Mouse (Mus musculus) hindbrain, embryonic 12.5 days (tissue): ENCODE measurements at regions not wholly inside any gene's neighbourhood (a gene's known extent, or its start where the extent isn't known, plus 50 kb on each side); places are given as distances from the start of the nearest gene placed in this dataset. TPM values are rescaled to one million over a fixed set of nuclear protein-coding genes. Genes with fewer than 3 reads are reported as not detected.

Source experiments
- ATAC-seq: fragments of 200-750 bp; cut with Nextera tagmentation; 2 replicates; pipeline ENCODE4 v1.8.0; 2017; ENCODE audit warnings: moderate TSS enrichment; ENCODE audit not compliant: low FRiP score
- H3K27ac ChIP-seq: fragments of 300-500 bp; sonication (generic); 2 replicates; pipeline ENCODE4 v1.5.1; 2016; ENCODE audit warnings: mild to moderate bottlenecking
- H3K27me3 ChIP-seq: fragments of 300-500 bp; sonication (generic); 2 replicates; pipeline ENCODE4 v1.6.1; 2016; ENCODE audit warnings: mild to moderate bottlenecking
- H3K36me3 ChIP-seq: fragments of 300-500 bp; sonication (generic); 2 replicates; pipeline ENCODE4 v1.6.1; 2016; ENCODE audit warnings: mild to moderate bottlenecking
- H3K4me1 ChIP-seq: fragments of 300-500 bp; sonication (generic); 2 replicates; pipeline ENCODE4 v1.6.1; 2016
- H3K4me2 ChIP-seq: fragments of 300-500 bp; sonication (generic); replicated peaks from 2 replicates; pipeline ENCODE4 v1.6.1; 2016; ENCODE audit warnings: mild to moderate bottlenecking
- H3K4me3 ChIP-seq: fragments of 300-500 bp; sonication (generic); 2 replicates; pipeline ENCODE4 v1.5.1; 2016; ENCODE audit warnings: mild to moderate bottlenecking
- H3K9ac ChIP-seq: fragments of 300-500 bp; sonication (generic); 2 replicates; pipeline ENCODE4 v1.6.1; 2016; ENCODE audit warnings: mild to moderate bottlenecking, moderate library complexity
- H3K9me3 ChIP-seq: fragments of 300-500 bp; sonication (generic); replicated peaks from 2 replicates; pipeline ENCODE4 v1.6.1; 2016; ENCODE audit warnings: mild to moderate bottlenecking
- WGBS: fragments of 180-500 bp; shearing (Covaris S2); methylation state at CpG from one replicate; pipeline ENCODE4 v1.1.7; 2016; 5-methylcytosine and 5-hydroxymethylcytosine counted together
- microRNA-seq: library from miRNA; unstranded; fragments of <30 nt; microRNA quantifications from one replicate; pipeline ENCODE4, GENCODE M21; 2017

DNA sequence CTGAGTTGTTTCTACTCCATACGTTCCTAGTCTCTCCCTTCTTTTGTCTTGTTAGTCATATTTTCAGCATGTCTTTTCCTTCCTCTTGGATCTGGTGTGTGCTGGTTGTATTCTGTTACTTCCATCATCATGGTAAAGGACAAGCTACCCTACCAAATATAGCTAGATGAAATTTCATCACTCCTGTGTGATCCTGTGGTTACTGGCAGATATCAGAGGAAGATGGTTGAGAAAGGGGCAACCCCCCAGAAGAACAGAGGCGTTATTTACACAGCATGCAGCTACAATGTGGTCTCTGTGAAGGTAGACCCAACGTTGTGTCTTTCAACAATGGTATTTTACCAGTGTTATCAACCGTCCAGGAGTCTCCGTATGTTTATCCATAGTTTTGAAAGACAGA is 52.8 kb upstream of the Adgrl4 start:
- H3K9me3 ChIP-seq, result no peaks in the 10 kb centered on the region
- H3K36me3 ChIP-seq, result no peaks in the 10 kb centered on the region
- no peaks in the 10 kb centered on the region for H3K4me1 ChIP-seq
- no peak overlapping the region for H3K27ac ChIP-seq
- ATAC-seq, result no peak
- no peaks in the 10 kb centered on the region for H3K27me3 ChIP-seq
- WGBS, result 84% methylated on average over 5 of the region's 5 CpGs
- H3K4me3 ChIP-seq, result no peak overlapping the region
- no peak overlapping the region for H3K4me2 ChIP-seq
- H3K9ac ChIP-seq, result no peak overlapping the region

DNA sequence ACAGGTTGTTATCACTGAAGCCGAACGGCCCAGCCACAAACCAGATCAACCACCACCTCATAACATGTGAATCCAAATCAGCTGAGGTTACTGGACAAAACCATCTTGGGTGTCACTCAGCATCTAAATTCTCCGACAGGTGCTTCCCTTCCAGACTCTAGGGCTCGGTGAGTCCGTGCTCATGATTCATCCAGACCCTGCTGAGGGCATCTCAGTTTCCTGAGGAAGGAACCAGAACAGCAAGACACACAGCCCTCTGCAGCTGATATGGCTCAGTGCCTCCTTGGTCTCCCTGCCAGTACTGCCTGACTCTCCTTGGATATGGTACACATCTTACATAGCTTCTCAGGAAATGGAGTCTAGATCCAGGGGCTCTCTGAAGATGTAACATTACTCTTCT is 51.6 kb upstream of the Adgrl4 start:
- 87% methylated on average over 5 of the region's 5 CpGs for WGBS
- Histone ChIP-seq H3K27ac (no peak overlapping the region), H3K27me3 (no peaks in the 10 kb centered on the region), H3K4me1 (no peaks in the 10 kb centered on the region), H3K36me3 (no peaks in the 10 kb centered on the region), H3K4me3 (no peak overlapping the region), H3K9ac (no peak overlapping the region), H3K4me2 (no peak overlapping the region), H3K9me3 (no peaks in the 10 kb centered on the region)
- ATAC-seq, result no peak

Small RNA genes lying in the stretch of these regions (microRNA-seq; reads per million reads assigned to microRNA genes)
- gene Mir3963, result not detected
